Mouse (Mus musculus) cortical plate, adult 2 months (tissue): ENCODE data around the gene Ncapd3.
A peak's percentile ranks its signal among the peaks of the same experiment; 100 is the strongest.

Experiments
- CTCF ChIP-seq: fragments of 200-500 bp; IDR thresholded peaks from 2 replicates; pipeline ENCODE4 v1.5.1; 2011; ENCODE audit warnings: mild to moderate bottlenecking, control low read depth, low read length; ENCODE audit not compliant: insufficient read depth; ENCODE audit errors: extremely low read depth
- POLR2A ChIP-seq: fragments of 200-500 bp; IDR thresholded peaks from 2 replicates; pipeline ENCODE4 v1.6.1; 2011; ENCODE audit warnings: mild to moderate bottlenecking, low read length, control low read depth; ENCODE audit not compliant: insufficient read depth; ENCODE audit errors: extremely low read depth

DNA sequence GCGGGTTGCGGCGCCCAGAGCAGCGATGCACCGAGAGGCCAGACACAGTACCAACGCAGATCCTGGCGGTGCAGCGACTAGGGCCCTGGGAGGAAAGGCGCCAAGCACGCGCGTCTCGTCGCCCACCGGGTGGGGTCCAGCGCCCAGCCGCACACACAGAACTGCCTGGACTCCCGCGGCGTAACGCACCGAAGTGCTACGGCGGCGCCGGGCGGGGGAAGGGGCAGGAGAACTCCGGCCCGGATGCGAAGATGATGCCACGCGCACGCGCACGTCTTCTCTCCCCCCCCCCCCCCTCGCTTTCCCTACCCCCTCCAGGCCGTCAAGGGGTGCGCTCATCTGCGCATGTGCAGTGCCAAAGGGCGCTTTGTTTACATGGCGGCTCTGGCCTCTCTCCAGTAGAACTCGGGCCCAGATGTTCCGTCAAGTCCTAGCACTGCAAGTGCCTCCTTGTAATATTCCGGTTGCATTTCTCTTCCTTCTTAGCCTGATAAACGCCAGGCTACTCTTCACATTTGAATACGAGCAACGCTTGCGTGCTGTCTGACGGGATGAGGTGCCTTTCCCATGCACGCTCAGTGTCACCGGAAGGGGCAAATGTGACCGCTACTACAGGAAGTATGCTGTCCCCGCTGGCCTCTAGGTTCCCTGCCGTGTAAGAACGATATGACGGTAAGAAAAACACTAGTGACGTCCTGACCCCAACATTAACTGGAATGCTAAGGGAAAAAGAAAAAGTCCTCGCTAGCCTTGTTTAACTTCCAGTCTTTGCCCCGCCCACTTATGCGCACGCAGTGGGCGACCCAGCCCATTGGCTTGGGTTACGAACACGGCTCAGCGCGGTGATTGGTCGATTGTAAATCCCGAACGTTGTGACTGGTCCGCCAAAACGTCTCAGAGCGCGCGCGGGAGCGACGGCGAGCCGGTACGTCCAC, at the start of gene Ncapd3, which contains the start of gene Vps26b:
- TF ChIP-seq POLR2A (peak; percentile 79), CTCF (no peak)
